Mouse (Mus musculus) cerebellum, adult 2 months (tissue): ENCODE measurements around the gene Eci2.

Source experiments
- CTCF ChIP-seq: fragments of 200-500 bp; IDR thresholded peaks from 2 replicates; pipeline ENCODE4 v1.5.1; 2011; ENCODE audit warnings: low read depth, mild to moderate bottlenecking, control low read depth, low read length, moderate library complexity, borderline replicate concordance; ENCODE audit not compliant: insufficient read depth
- POLR2A ChIP-seq: fragments of 200-500 bp; IDR thresholded peaks from 2 replicates; pipeline ENCODE4 v1.6.1; 2011; ENCODE audit warnings: low read length, control low read depth, borderline replicate concordance; ENCODE audit not compliant: insufficient read depth

DNA sequence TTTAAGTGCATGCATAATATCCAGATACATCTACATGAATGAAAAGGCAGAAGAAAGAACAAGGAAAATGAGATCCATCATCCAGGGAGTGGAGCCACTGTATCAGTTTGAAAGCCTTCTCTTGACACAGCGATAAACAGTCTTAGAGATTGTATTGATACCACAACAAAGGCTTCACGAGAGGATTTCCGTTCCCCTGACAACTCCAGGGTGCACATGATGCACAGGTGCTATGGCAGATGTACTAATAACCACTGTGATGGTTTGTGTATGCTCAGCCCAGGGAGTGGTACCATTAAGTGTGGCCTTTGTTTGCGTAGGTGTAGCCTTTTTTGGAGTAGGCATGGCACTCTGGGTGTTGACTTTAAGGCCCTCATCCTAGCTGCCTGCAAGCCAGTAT lies 70.0 kb downstream of the Eci2 start:
- TF ChIP-seq CTCF (no peak), POLR2A (no peak)
